Mouse (Mus musculus): ENCODE data around the gene Alk. TPM values are rescaled to one million over a fixed set of nuclear protein-coding genes. Genes with fewer than 3 reads are reported as not detected.

The Alk gene
- polyA plus RNA-seq, 1 experiment from 2014 or later, result 0.05 TPM

- Histone ChIP-seq H3K9me3 (replicated peaks; ENCODE audit: control insufficient read depth, low read length) (no peaks in the 10 kb centered on the region), H3K27ac (ENCODE audit: low read length) (no peak overlapping the region), H3K36me3 (ENCODE audit: control insufficient read depth, insufficient read depth) (no peaks in the 10 kb centered on the region), H3K27me3 (ENCODE audit: control insufficient read depth, insufficient read depth, low read length) (no peaks in the 10 kb centered on the region), H3K9ac (ENCODE audit: low read length) (no peak overlapping the region), H3K4me3 (ENCODE audit: low read length) (no peak overlapping the region), H3K4me2 (ENCODE audit: low read depth, low read length) (no peak overlapping the region), H3K4me1 (ENCODE audit: control insufficient read depth, insufficient read depth, low read length) (no peaks in the 10 kb centered on the region)
- no peak for ATAC-seq (replicated peaks; ENCODE audit: extremely low read depth, insufficient read depth, low FRiP score)
- WGBS, result 84% methylated on average over 2 of the region's 2 CpGs
Observed at GRCm38 (mm10) chr17:72401349-72401748, 203.1 kb downstream of the Alk start.

DNA sequence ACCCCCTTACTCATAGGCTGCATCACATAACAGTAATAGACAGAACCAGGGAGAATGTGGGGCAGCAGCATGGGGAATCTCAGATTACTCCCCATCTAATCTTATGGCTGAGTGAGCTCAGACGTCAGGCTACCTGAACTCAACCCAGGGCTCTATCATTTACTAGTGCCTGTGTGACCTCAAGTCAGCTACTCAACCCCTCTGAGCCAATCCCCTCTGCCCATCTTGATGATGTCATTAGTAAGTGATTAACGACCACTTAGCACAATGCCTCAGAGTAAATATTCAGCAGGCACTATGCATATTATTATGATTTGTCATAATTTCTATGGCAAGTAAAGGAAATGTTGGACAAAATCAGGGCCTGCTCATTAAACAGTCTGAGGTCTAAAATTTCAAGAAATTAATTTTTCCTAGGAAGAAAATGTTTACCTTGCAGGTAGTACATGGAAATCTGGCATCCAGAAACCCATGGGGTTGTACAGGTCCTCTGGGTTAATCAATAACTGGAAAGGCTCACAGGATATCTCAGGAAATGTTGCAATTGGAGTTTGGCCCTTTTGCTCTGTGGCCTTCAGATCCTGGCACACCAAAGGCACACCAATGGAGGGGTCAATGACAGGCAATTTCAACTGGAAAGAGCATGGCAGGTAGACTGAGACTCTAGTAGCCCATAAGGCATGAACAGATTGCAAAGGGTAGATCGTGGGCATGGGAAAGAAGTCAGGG is 204.9 kb downstream of the Alk start:
- Histone ChIP-seq H3K36me3 (ENCODE audit: control insufficient read depth, insufficient read depth) (no peaks in the 10 kb centered on the region), H3K4me1 (ENCODE audit: control insufficient read depth, insufficient read depth, low read length) (no peaks in the 10 kb centered on the region), H3K9ac (ENCODE audit: low read length) (no peak overlapping the region), H3K27ac (ENCODE audit: low read length) (no peak overlapping the region), H3K27me3 (ENCODE audit: control insufficient read depth, insufficient read depth, low read length) (no peaks in the 10 kb centered on the region), H3K4me3 (ENCODE audit: low read length) (no peak overlapping the region), H3K4me2 (ENCODE audit: low read depth, low read length) (no peak overlapping the region), H3K9me3 (replicated peaks; ENCODE audit: control insufficient read depth, low read length) (no peaks in the 10 kb centered on the region)
- no peak for ATAC-seq (replicated peaks; ENCODE audit: extremely low read depth, insufficient read depth, low FRiP score)
- WGBS, result 60% methylated on average over 3 of the region's 3 CpGs

DNA sequence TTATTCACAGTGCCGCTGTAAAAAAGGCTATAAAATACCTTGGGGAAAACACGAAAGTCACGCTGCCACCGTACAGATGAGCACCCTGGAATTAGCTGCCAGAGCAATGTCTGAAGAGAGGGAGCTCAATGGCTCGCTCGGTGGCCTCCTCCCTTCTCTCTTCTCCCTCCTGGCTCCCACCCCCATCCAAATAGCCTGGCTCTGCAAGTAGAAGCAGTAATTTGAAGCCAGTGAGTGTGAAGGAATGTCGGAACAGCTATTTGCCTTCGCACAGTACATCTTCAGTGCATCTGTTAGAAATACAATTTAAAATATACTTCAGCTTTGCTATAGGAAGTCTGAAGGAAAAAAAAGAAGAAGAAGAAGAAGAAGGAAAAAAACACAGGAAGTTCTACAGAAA is 208.5 kb downstream of the Alk start:
- Histone ChIP-seq H3K27ac (ENCODE audit: low read length) (no peak overlapping the region), H3K36me3 (ENCODE audit: control insufficient read depth, insufficient read depth) (no peaks in the 10 kb centered on the region), H3K4me2 (ENCODE audit: low read depth, low read length) (no peak overlapping the region), H3K9ac (ENCODE audit: low read length) (no peak overlapping the region), H3K27me3 (ENCODE audit: control insufficient read depth, insufficient read depth, low read length) (no peaks in the 10 kb centered on the region), H3K4me1 (ENCODE audit: control insufficient read depth, insufficient read depth, low read length) (no peaks in the 10 kb centered on the region), H3K4me3 (ENCODE audit: low read length) (no peak overlapping the region), H3K9me3 (replicated peaks; ENCODE audit: control insufficient read depth, low read length) (no peaks in the 10 kb centered on the region)
- 48% methylated on average over 8 of the region's 8 CpGs for WGBS
- ATAC-seq (replicated peaks; ENCODE audit: extremely low read depth, insufficient read depth, low FRiP score), result no peak

- Histone ChIP-seq H3K4me3 (ENCODE audit: low read length) (no peak overlapping the region), H3K27ac (ENCODE audit: low read length) (no peak overlapping the region), H3K4me1 (ENCODE audit: control insufficient read depth, insufficient read depth, low read length) (no peaks in the 10 kb centered on the region), H3K4me2 (ENCODE audit: low read depth, low read length) (no peak overlapping the region), H3K27me3 (ENCODE audit: control insufficient read depth, insufficient read depth, low read length) (no peaks in the 10 kb centered on the region), H3K36me3 (ENCODE audit: control insufficient read depth, insufficient read depth) (no peaks in the 10 kb centered on the region), H3K9me3 (replicated peaks; ENCODE audit: control insufficient read depth, low read length) (no peaks in the 10 kb centered on the region), H3K9ac (ENCODE audit: low read length) (no peak overlapping the region)
- no peak for ATAC-seq (replicated peaks; ENCODE audit: extremely low read depth, insufficient read depth, low FRiP score)
- 78% methylated on average over 4 of the region's 4 CpGs for WGBS
Observed at GRCm38 (mm10) chr17:72368991-72369390, 235.4 kb downstream of the Alk start.

GRCm38 (mm10) chr17:72362811-72363496 is 241.5 kb downstream of the Alk start:
- H3K27me3 ChIP-seq (ENCODE audit: control insufficient read depth, insufficient read depth, low read length), result no peaks in the 10 kb centered on the region
- ATAC-seq (replicated peaks; ENCODE audit: extremely low read depth, insufficient read depth, low FRiP score), result no peak
- no peak overlapping the region for H3K9ac ChIP-seq (ENCODE audit: low read length)
- H3K36me3 ChIP-seq (ENCODE audit: control insufficient read depth, insufficient read depth), result no peaks in the 10 kb centered on the region
- no peak overlapping the region for H3K27ac ChIP-seq (ENCODE audit: low read length)
- H3K4me1 ChIP-seq (ENCODE audit: control insufficient read depth, insufficient read depth, low read length), result no peaks in the 10 kb centered on the region
- no peak overlapping the region for H3K4me2 ChIP-seq (ENCODE audit: low read depth, low read length)
- H3K9me3 ChIP-seq (replicated peaks; ENCODE audit: control insufficient read depth, low read length), result 0 out of 2 replicates have a peak, but pooled peaks cover 1% of the 10 kb centered on the region
- no peak overlapping the region for H3K4me3 ChIP-seq (ENCODE audit: low read length)
- 84% methylated on average over 10 of the region's 10 CpGs for WGBS

- no peaks in the 10 kb centered on the region for H3K4me1 ChIP-seq (ENCODE audit: control insufficient read depth, insufficient read depth, low read length)
- H3K9ac ChIP-seq (ENCODE audit: low read length), result no peak overlapping the region
- no peak for ATAC-seq (replicated peaks; ENCODE audit: extremely low read depth, insufficient read depth, low FRiP score)
- no peak overlapping the region for H3K27ac ChIP-seq (ENCODE audit: low read length)
- no peak overlapping the region for H3K4me2 ChIP-seq (ENCODE audit: low read depth, low read length)
- no peaks in the 10 kb centered on the region for H3K36me3 ChIP-seq (ENCODE audit: control insufficient read depth, insufficient read depth)
- 76% methylated on average over 4 of the region's 4 CpGs for WGBS
- no peaks in the 10 kb centered on the region for H3K27me3 ChIP-seq (ENCODE audit: control insufficient read depth, insufficient read depth, low read length)
- peaks cover 3% of the 10 kb centered on the region; the same call in 1 of the 2 replicates for H3K9me3 ChIP-seq (replicated peaks; ENCODE audit: control insufficient read depth, low read length)
- H3K4me3 ChIP-seq (ENCODE audit: low read length), result no peak overlapping the region
Observed at GRCm38 (mm10) chr17:72361961-72362360, 242.5 kb downstream of the Alk start.

DNA sequence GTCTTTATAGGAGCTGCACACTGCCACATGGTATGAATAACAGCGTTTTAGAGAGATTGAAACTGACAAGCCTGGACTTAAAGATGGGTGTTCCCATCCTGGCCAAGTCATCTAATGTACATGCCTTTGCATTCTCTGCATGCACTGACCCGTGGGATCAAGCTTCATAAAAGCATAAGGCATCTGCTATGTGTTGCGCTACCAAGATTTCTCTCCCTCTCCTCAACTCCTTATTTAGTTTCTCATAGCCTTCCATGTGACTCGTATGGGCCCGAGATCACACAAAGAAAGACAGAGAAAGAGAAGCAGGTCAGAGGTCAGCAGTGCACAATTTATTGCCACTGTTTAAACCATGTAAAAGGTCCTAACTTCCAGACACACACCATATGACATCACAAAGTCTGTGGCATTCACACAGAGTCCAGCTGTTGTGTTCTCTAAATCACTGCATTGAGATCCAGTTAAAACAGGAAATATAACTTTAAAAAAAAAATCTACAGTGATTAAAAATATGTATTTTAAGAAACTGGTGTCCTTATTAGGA is 247.6 kb downstream of the Alk start:
- Histone ChIP-seq H3K27ac (ENCODE audit: low read length) (no peak overlapping the region), H3K9ac (ENCODE audit: low read length) (no peak overlapping the region), H3K4me1 (ENCODE audit: control insufficient read depth, insufficient read depth, low read length) (no peaks in the 10 kb centered on the region), H3K4me2 (ENCODE audit: low read depth, low read length) (no peak overlapping the region), H3K4me3 (ENCODE audit: low read length) (no peak overlapping the region), H3K9me3 (replicated peaks; ENCODE audit: control insufficient read depth, low read length) (peaks cover 3% of the 10 kb centered on the region; the same call in 1 of the 2 replicates), H3K36me3 (ENCODE audit: control insufficient read depth, insufficient read depth) (no peaks in the 10 kb centered on the region), H3K27me3 (ENCODE audit: control insufficient read depth, insufficient read depth, low read length) (no peaks in the 10 kb centered on the region)
- no peak for ATAC-seq (replicated peaks; ENCODE audit: extremely low read depth, insufficient read depth, low FRiP score)
- WGBS, result 64% methylated on average over 5 of the region's 5 CpGs

DNA sequence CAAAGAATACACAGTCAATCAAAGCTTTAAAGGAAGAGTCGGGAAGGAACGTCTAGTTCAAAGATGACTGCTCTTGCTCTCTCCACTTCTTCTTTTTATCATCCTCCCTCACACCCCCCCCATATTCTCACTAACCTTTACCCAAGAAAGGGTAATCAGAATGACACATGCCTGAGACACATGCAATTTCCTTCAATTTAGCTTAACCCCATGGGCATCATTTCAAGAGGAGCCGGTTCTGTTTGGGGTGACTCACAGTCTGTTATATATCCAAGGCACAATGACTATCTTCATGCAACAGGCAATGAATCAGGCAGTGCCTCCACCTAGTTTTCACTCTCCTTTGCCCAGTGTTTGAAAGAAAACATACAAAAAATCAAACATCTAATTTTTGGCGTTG is 265.0 kb downstream of the Alk start:
- H3K4me1 ChIP-seq (ENCODE audit: control insufficient read depth, insufficient read depth, low read length), result no peaks in the 10 kb centered on the region
- H3K27me3 ChIP-seq (ENCODE audit: control insufficient read depth, insufficient read depth, low read length), result no peaks in the 10 kb centered on the region
- H3K4me2 ChIP-seq (ENCODE audit: low read depth, low read length), result no peak overlapping the region
- H3K36me3 ChIP-seq (ENCODE audit: control insufficient read depth, insufficient read depth), result no peaks in the 10 kb centered on the region
- no peak overlapping the region for H3K27ac ChIP-seq (ENCODE audit: low read length)
- no peak for ATAC-seq (replicated peaks; ENCODE audit: extremely low read depth, insufficient read depth, low FRiP score)
- no peak overlapping the region for H3K4me3 ChIP-seq (ENCODE audit: low read length)
- WGBS, result 85% methylated on average over 4 of the region's 4 CpGs
- H3K9ac ChIP-seq (ENCODE audit: low read length), result no peak overlapping the region
- H3K9me3 ChIP-seq (replicated peaks; ENCODE audit: control insufficient read depth, low read length), result no peaks in the 10 kb centered on the region

DNA sequence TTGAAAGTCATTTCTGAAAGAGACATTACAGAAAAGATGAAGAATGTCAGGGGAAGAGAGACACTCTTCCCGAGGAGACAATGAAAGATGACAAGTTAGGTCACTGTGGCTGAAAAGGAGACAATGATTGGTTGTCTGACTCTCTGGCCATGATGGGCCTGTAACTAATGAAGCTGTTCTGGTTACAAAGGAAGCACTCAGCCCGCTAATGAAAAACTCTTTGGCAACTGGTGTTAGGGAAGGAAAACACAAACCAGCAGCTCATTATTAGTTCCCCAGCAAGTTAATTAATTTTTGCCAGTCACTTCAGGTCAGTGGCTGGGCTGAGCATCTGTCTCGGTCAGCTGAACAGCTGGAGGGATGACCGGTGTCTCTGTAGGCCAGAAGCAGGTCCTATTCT is 271.5 kb downstream of the Alk start:
- no peak overlapping the region for H3K27ac ChIP-seq (ENCODE audit: low read length)
- no peaks in the 10 kb centered on the region for H3K27me3 ChIP-seq (ENCODE audit: control insufficient read depth, insufficient read depth, low read length)
- H3K4me2 ChIP-seq (ENCODE audit: low read depth, low read length), result no peak overlapping the region
- H3K9me3 ChIP-seq (replicated peaks; ENCODE audit: control insufficient read depth, low read length), result no peaks in the 10 kb centered on the region
- no peaks in the 10 kb centered on the region for H3K36me3 ChIP-seq (ENCODE audit: control insufficient read depth, insufficient read depth)
- no peak for ATAC-seq (replicated peaks; ENCODE audit: extremely low read depth, insufficient read depth, low FRiP score)
- no peak overlapping the region for H3K4me3 ChIP-seq (ENCODE audit: low read length)
- WGBS, result 70% methylated on average over 4 of the region's 4 CpGs
- H3K9ac ChIP-seq (ENCODE audit: low read length), result no peak overlapping the region
- no peaks in the 10 kb centered on the region for H3K4me1 ChIP-seq (ENCODE audit: control insufficient read depth, insufficient read depth, low read length)

All from heart, embryonic 16.5 days (tissue).